Mouse (Mus musculus): ENCODE measurements around the gene Tanc1. TPM values are rescaled to one million over a fixed set of nuclear protein-coding genes. Genes with fewer than 3 reads are reported as not detected.

Gene Tanc1
- polyA plus RNA-seq, 1 experiment from 2014 or later: 22.9 TPM

DNA sequence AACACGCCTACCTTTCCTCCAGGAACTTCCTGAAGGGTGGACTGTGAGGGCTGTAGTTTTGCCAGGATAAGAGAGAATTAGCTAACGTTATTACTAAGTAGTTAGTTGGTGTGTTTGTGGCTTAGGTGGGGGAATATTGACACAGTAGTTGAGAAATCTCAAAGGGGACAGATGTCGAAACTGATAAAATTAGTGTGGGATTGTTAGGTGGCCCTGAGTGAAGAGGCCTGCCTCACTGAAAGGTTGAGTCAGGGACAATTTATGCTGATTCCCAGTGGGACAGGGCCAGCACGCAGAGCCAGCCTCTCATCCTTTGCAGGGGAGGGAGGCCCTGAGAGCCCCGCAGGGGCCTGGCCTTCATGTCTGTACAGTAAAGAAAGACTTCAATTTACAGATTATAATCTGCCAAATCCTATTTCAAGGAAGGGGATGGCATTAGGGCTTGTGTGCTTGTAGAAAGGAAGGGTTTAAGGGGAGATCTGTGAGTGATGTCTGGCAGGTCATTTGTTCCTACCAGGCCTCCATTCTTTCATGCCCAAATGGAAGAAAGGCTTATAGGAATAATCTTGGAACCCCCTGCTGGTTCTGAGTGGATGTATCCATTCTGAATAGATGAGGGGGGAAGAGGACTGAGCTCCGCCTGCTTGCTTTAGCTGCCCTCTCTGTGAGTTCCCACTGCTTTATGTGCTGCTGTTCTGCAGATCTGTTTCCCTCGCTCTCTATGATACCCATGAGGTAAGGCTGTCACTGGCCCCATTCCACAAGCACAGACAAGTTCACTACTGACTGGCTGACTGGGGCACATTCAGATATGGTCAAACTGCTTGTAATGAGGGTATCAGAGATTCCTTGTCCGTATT is 41.7 kb downstream of the Tanc1 start:
- Histone ChIP-seq H3K27ac (no peak overlapping the region), H3K4me1 (replicated peaks) (peaks cover 42% of the 10 kb centered on the region), H3K4me3 (no peak overlapping the region), H3K9ac (no peak overlapping the region), H3K36me3 (no peaks in the 10 kb centered on the region), H3K9me3 (replicated peaks) (no peaks in the 10 kb centered on the region), H3K4me2 (no peak overlapping the region), H3K27me3 (no peaks in the 10 kb centered on the region)
- WGBS: 57% methylated on average over 8 of the region's 8 CpGs
- 0 out of 2 replicates have a peak, but pooled peaks have one; percentile 27 for ATAC-seq (replicated peaks; ENCODE audit: insufficient number of reproducible peaks, insufficient read depth, low FRiP score, low read depth)

DNA sequence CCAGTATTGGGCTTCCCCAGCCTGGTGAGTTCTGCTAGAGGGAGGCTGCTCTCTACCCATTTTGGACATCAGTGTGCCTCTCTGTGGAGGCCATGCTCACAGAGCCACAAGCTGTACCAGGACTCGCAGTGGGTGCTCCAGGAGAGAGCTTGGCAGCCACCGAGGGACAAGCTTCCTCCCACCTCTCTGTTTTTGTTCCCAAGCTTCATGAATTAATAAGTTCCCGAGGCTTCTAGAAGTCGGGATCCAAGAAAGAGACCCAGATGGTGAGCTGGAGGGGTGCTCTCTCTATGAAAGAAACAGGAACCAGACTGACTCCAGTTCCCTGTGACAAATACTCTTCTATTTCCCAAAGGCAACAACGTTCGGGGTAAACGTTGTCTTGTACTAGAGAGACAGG is 43.6 kb downstream of the Tanc1 start:
- Histone ChIP-seq H3K36me3 (no peaks in the 10 kb centered on the region), H3K9ac (no peak overlapping the region), H3K27me3 (no peaks in the 10 kb centered on the region), H3K4me1 (replicated peaks) (peaks cover 47% of the 10 kb centered on the region), H3K27ac (no peak overlapping the region), H3K9me3 (replicated peaks) (no peaks in the 10 kb centered on the region), H3K4me2 (no peak overlapping the region), H3K4me3 (no peak overlapping the region)
- 43% methylated on average over 7 of the region's 7 CpGs for WGBS
- ATAC-seq (replicated peaks; ENCODE audit: insufficient number of reproducible peaks, insufficient read depth, low FRiP score, low read depth): no peak

GRCm38 (mm10) chr2:59656680-59657079 is 44.8 kb downstream of the Tanc1 start:
- WGBS: 49% methylated on average over 5 of the region's 5 CpGs
- Histone ChIP-seq H3K27me3 (no peaks in the 10 kb centered on the region), H3K36me3 (no peaks in the 10 kb centered on the region), H3K4me1 (replicated peaks) (peaks cover 57% of the 10 kb centered on the region), H3K4me3 (no peak overlapping the region), H3K4me2 (no peak overlapping the region), H3K27ac (peak overlapping the region; percentile 52; the same call in 1 of the 2 replicates), H3K9me3 (replicated peaks) (no peaks in the 10 kb centered on the region), H3K9ac (no peak overlapping the region)
- ATAC-seq (replicated peaks; ENCODE audit: insufficient number of reproducible peaks, insufficient read depth, low FRiP score, low read depth): no peak

DNA sequence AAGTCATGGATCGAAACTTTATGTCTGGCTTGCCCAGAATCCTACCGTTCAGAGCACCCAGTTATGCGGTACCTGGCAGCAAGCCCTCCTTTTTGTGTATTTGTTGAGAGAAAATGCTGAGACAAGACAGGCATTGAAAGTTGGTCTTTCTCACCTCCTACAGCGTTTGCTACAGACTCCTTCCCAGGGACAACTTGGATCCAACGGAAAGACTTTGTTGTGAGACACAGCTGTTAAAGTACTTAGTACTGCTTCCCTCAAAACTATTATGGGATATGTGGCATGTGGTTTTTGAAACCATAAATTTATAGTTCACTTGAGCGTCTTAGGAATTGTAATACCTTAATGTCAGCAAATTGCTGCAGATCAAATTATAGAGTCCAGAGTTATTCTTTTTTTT is 47.8 kb downstream of the Tanc1 start:
- Histone ChIP-seq H3K27me3 (no peaks in the 10 kb centered on the region), H3K36me3 (no peaks in the 10 kb centered on the region), H3K4me2 (no peak overlapping the region), H3K9ac (no peak overlapping the region), H3K4me3 (no peak overlapping the region), H3K4me1 (replicated peaks) (peaks cover 48% of the 10 kb centered on the region), H3K9me3 (replicated peaks) (no peaks in the 10 kb centered on the region), H3K27ac (no peak overlapping the region)
- 68% methylated on average over 6 of the region's 6 CpGs for WGBS
- ATAC-seq (replicated peaks; ENCODE audit: insufficient number of reproducible peaks, insufficient read depth, low FRiP score, low read depth): no peak

GRCm38 (mm10) chr2:59660891-59661805 is 49.3 kb downstream of the Tanc1 start:
- 48% methylated on average over 16 of the region's 16 CpGs for WGBS

GRCm38 (mm10) chr2:59664803-59665567 is 53.1 kb downstream of the Tanc1 start:
- ATAC-seq (replicated peaks; ENCODE audit: insufficient number of reproducible peaks, insufficient read depth, low FRiP score, low read depth): peak; percentile 63; the same call in 1 of the 2 replicates
- Histone ChIP-seq H3K27me3 (no peaks in the 10 kb centered on the region), H3K4me3 (no peak overlapping the region), H3K27ac (peak overlapping the region; percentile 54), H3K4me2 (no peak overlapping the region), H3K9me3 (replicated peaks) (no peaks in the 10 kb centered on the region), H3K4me1 (replicated peaks) (peaks cover 45% of the 10 kb centered on the region), H3K9ac (no peak overlapping the region), H3K36me3 (no peaks in the 10 kb centered on the region)
- WGBS: 50% methylated on average over 16 of the region's 16 CpGs

More at GRCm38 (mm10) chr2:59660891-59661805, 49.3 kb downstream of the Tanc1 start:
- Histone ChIP-seq H3K4me2 (no peak overlapping the region), H3K4me1 (replicated peaks) (peaks cover 45% of the 10 kb centered on the region), H3K27me3 (no peaks in the 10 kb centered on the region), H3K4me3 (no peak overlapping the region), H3K27ac (peak overlapping the region; percentile 44), H3K9me3 (replicated peaks) (no peaks in the 10 kb centered on the region), H3K36me3 (no peaks in the 10 kb centered on the region), H3K9ac (0 out of 2 replicates have a peak overlapping the region, but pooled peaks have one; percentile 3)
- ATAC-seq (replicated peaks; ENCODE audit: insufficient number of reproducible peaks, insufficient read depth, low FRiP score, low read depth): no peak

DNA sequence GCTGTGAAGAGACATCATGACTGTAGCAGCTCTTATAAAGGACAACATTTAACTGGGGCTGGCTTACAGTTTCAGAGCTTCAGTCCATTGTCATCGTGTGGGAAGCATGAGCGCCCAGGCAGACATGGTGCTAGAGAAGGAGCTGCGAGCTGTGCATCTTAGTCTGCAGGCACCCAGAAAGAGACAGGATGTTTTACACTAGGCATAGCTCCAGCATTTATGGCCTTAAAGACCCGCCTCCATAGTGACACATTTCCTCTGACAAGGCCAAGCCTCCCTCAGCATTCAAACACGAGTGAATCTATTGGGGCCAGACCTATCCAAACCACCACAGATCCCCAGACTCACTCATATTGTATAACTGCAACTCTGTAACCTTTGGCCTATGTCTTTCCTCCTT is 54.7 kb downstream of the Tanc1 start:
- peaks cover 47% of the 10 kb centered on the region for H3K4me1 ChIP-seq (replicated peaks)
- no peaks in the 10 kb centered on the region for H3K27me3 ChIP-seq
- no peak for ATAC-seq (replicated peaks; ENCODE audit: insufficient number of reproducible peaks, insufficient read depth, low FRiP score, low read depth)
- no peaks in the 10 kb centered on the region for H3K36me3 ChIP-seq
- 0 out of 2 replicates have a peak overlapping the region, but pooled peaks have one; percentile 2 for H3K27ac ChIP-seq
- no peak overlapping the region for H3K9ac ChIP-seq
- WGBS: 76% methylated on average over 5 of the region's 5 CpGs
- H3K9me3 ChIP-seq (replicated peaks): no peaks in the 10 kb centered on the region
- no peak overlapping the region for H3K4me2 ChIP-seq
- H3K4me3 ChIP-seq: no peak overlapping the region

GRCm38 (mm10) chr2:59670087-59671060 is 58.5 kb downstream of the Tanc1 start:
- 0 out of 2 replicates have a peak overlapping the region, but pooled peaks have one; percentile 7 for H3K4me3 ChIP-seq
- 20% methylated on average over 15 of the region's 15 CpGs for WGBS
- H3K36me3 ChIP-seq: no peaks in the 10 kb centered on the region
- peaks cover 56% of the 10 kb centered on the region for H3K4me1 ChIP-seq (replicated peaks)
- H3K27me3 ChIP-seq: no peaks in the 10 kb centered on the region
- peak; percentile 89 for ATAC-seq (replicated peaks; ENCODE audit: insufficient number of reproducible peaks, insufficient read depth, low FRiP score, low read depth)
- no peak overlapping the region for H3K9ac ChIP-seq
- H3K9me3 ChIP-seq (replicated peaks): no peaks in the 10 kb centered on the region
- peak overlapping the region; percentile 52 for H3K4me2 ChIP-seq
- peak overlapping the region; percentile 95 for H3K27ac ChIP-seq

DNA sequence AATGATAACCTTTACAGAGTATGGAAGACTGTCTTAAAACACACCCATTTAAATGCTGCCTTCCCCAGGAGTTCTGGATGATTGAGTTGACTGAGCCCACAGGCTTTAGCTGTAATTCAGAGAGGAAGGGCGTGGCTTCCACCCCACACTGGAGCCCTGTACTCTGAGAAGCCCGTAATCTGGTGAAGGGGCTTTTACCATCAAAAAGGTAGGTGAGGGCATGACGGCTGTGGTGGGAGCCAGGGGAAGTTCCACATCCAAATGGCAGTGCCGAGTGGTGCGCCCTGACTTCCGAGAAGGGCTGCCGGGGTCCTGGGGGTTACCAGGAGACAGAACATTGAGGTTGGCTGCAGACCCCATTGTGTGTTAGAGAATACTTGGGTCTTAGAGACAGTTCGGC is 59.8 kb downstream of the Tanc1 start:
- 70% methylated on average over 8 of the region's 8 CpGs for WGBS
- Histone ChIP-seq H3K9me3 (replicated peaks) (no peaks in the 10 kb centered on the region), H3K4me3 (no peak overlapping the region), H3K4me2 (no peak overlapping the region), H3K9ac (no peak overlapping the region), H3K27ac (peak overlapping the region; percentile 95), H3K36me3 (no peaks in the 10 kb centered on the region), H3K4me1 (replicated peaks) (peaks cover 63% of the 10 kb centered on the region), H3K27me3 (no peaks in the 10 kb centered on the region)
- no peak for ATAC-seq (replicated peaks; ENCODE audit: insufficient number of reproducible peaks, insufficient read depth, low FRiP score, low read depth)

DNA sequence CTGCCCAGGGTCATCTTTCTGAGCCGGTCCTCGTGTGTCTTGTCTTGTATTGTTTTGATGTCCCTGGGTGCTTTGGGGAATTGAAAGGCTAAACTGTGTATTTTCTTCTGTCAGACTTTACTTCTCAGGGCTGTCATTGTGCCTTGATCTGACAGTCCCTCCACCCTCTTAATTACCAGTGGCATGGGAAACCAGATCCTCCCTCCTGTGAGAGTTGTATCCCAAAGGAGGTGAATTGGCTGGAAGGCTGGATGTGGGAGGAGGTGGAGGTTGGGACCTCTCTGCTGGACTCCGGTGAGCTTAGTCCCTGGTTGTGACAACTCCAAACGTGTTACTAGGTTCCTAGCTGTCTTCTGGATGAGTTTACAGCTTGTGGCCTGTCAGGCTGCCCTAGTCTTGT is 60.2 kb downstream of the Tanc1 start:
- Histone ChIP-seq H3K4me3 (no peak overlapping the region), H3K4me1 (replicated peaks) (peaks cover 63% of the 10 kb centered on the region), H3K27ac (peak overlapping the region; percentile 95), H3K9ac (no peak overlapping the region), H3K9me3 (replicated peaks) (no peaks in the 10 kb centered on the region), H3K27me3 (no peaks in the 10 kb centered on the region), H3K36me3 (no peaks in the 10 kb centered on the region), H3K4me2 (no peak overlapping the region)
- ATAC-seq (replicated peaks; ENCODE audit: insufficient number of reproducible peaks, insufficient read depth, low FRiP score, low read depth): no peak
- 40% methylated on average over 4 of the region's 4 CpGs for whole genome bisulfite sequencing

Data from heart, embryonic 15.5 days (tissue).